Mouse (Mus musculus) midbrain, postnatal 0 days (tissue): ENCODE data around the gene Rsph3a. TPM values are rescaled to one million over a fixed set of nuclear protein-coding genes. Genes with fewer than 3 reads are reported as not detected.
A peak's percentile ranks its signal among the peaks of the same experiment; 100 is the strongest.
"Not testable (repeated sequence)": the region's sequence is repeated elsewhere in the genome, so short reads cannot be mapped to it uniquely, and the experiment has no call there.

Source experiments
- ATAC-seq: fragments of 200-750 bp; cut with Nextera tagmentation; 2 replicates; pipeline ENCODE4 v1.8.0; 2017; ENCODE audit warnings: moderate number of reproducible peaks, mild to moderate bottlenecking, moderate TSS enrichment, moderate library complexity; ENCODE audit not compliant: low FRiP score
- DNase-seq: peaks from one replicate; pipeline ENCODE4 v3.0.0-alpha.2; 2015; ENCODE audit warnings: low spot score
- H3K27ac ChIP-seq: fragments of 300-500 bp; sonication (generic); 2 replicates; pipeline ENCODE4 v1.5.1; 2014; ENCODE audit warnings: low read depth, mild to moderate bottlenecking, low read length, mixed read lengths
- H3K27me3 ChIP-seq: fragments of 300-500 bp; sonication (generic); 2 replicates; pipeline ENCODE4 v1.6.1; 2014; ENCODE audit warnings: low read length, control low read depth, mixed read lengths; ENCODE audit not compliant: insufficient read depth
- H3K36me3 ChIP-seq: fragments of 300-500 bp; sonication (generic); 2 replicates; pipeline ENCODE4 v1.6.1; 2014; ENCODE audit warnings: low read length, control low read depth, mixed read lengths; ENCODE audit not compliant: insufficient read depth
- H3K4me1 ChIP-seq: fragments of 300-500 bp; sonication (generic); 2 replicates; pipeline ENCODE4 v1.6.1; 2014; ENCODE audit warnings: mild to moderate bottlenecking, control low read depth, antibody characterized with exemption, low read length, mixed read lengths; ENCODE audit not compliant: insufficient read depth
- H3K4me2 ChIP-seq: fragments of 300-500 bp; sonication (generic); 2 replicates; pipeline ENCODE4 v1.6.1; 2014; ENCODE audit warnings: low read depth, mild to moderate bottlenecking, low read length, mixed read lengths; ENCODE audit not compliant: poor library complexity, severe bottlenecking
- H3K4me3 ChIP-seq: fragments of 300-500 bp; sonication (generic); 2 replicates; pipeline ENCODE4 v1.5.1; 2014; ENCODE audit warnings: low read depth, mild to moderate bottlenecking, low read length, moderate library complexity
- H3K9ac ChIP-seq: fragments of 300-500 bp; sonication (generic); replicated peaks from 2 replicates; pipeline ENCODE4 v1.6.1; 2014; ENCODE audit warnings: mild to moderate bottlenecking, low read length, moderate library complexity, mixed read lengths; ENCODE audit not compliant: poor library complexity, severe bottlenecking
- H3K9me3 ChIP-seq: fragments of 300-500 bp; sonication (generic); 2 replicates; pipeline ENCODE4 v1.6.1; 2016; ENCODE audit warnings: low read length, control low read depth
- CTCF ChIP-seq: IDR thresholded peaks from 2 replicates; pipeline ENCODE4 v1.5.1; 2016; ENCODE audit warnings: antibody characterized with exemption, mild to moderate bottlenecking
- WGBS: fragments of 180-500 bp; shearing (Covaris S2); extraction: QIAGEN DNeasy Blood & Tissue Kit; methylation state at CpG from one replicate; pipeline ENCODE4 v1.1.7; 2014; 5-methylcytosine and 5-hydroxymethylcytosine counted together
- polyA plus RNA-seq: library from polyadenylated mRNA; unstranded; fragments of >200 nt; fragmentation: Nextera tagmentation; extraction: Ambion mirVana; gene quantifications from 2 replicates; pipeline ENCODE4 v1.2.1, GENCODE M21; 2015
- total RNA-seq: library from RNA; depleted of rRNA; stranded (reverse); fragments of >200 nt; gene quantifications from 2 replicates; pipeline ENCODE4 v1.2.3, GENCODE M21; 2014

Rsph3a gene
- total and polyA plus RNA-seq, 2 experiments from 2014 or later, result 37.5 to 64.2 TPM

- no peak overlapping the region for H3K4me3 ChIP-seq
- no peaks in the 10 kb centered on the region for H3K27me3 ChIP-seq
- ATAC-seq (no peak), DNase-seq (peak; percentile 56)
- no peaks in the 10 kb centered on the region for H3K36me3 ChIP-seq
- H3K27ac ChIP-seq, result no peak overlapping the region
- H3K4me1 ChIP-seq, result 0 out of 2 replicates have a peak, but pooled peaks cover 3% of the 10 kb centered on the region
- TF ChIP-seq CTCF, result peak; percentile 70
- 69% methylated on average over 24 of the region's 24 CpGs for WGBS
- H3K9me3 ChIP-seq, result no peaks in the 10 kb centered on the region
- H3K4me2 ChIP-seq, result no peak overlapping the region
- no peak overlapping the region for H3K9ac ChIP-seq
Observed at GRCm38 (mm10) chr17:7927582-7928535, 17.6 kb upstream of the Rsph3a start.

- no peak for DNase-seq
- 77% methylated on average over 6 of the region's 6 CpGs for WGBS
Observed at GRCm38 (mm10) chr17:7928662-7929061, 16.8 kb upstream of the Rsph3a start.

DNA sequence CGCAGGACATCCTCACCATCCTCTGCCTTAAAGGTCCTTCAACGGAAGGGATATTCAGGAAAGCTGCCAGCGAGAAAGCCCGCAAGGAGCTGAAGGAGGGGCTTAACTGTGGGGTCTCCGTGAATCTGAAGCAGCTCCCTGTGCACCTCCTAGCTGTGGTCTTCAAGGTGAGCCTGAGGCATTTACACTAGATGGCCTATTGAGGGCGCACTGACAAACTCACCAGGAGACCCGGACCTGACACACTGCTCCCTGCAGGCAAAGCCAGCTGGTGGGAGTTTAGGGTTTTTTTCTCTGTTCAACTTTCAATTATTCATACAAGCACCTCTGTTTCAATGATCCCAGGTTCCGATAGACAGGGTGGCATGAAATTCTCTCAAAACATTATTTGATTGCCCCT, 16.1 kb upstream of the Rsph3a start:
- H3K4me2 ChIP-seq, result no peak overlapping the region
- no peak for DNase-seq
- 30% methylated on average over 8 of the region's 8 CpGs for WGBS
- TF ChIP-seq CTCF, result peak; percentile 57
- H3K27me3 ChIP-seq, result no peaks in the 10 kb centered on the region
- H3K9me3 ChIP-seq, result no peaks in the 10 kb centered on the region
- H3K4me1 ChIP-seq, result 0 out of 2 replicates have a peak, but pooled peaks cover 3% of the 10 kb centered on the region
- no peak overlapping the region for H3K27ac ChIP-seq
- no peaks in the 10 kb centered on the region for H3K36me3 ChIP-seq
- no peak overlapping the region for H3K9ac ChIP-seq
- no peak for ATAC-seq
- no peak overlapping the region for H3K4me3 ChIP-seq

More at GRCm38 (mm10) chr17:7928662-7929061, 16.8 kb upstream of the Rsph3a start:
- no peak for TF ChIP-seq CTCF
- H3K4me1 ChIP-seq, result 0 out of 2 replicates have a peak, but pooled peaks cover 3% of the 10 kb centered on the region
- H3K4me2 ChIP-seq, result no peak overlapping the region
- H3K27ac ChIP-seq, result no peak overlapping the region
- no peak overlapping the region for H3K4me3 ChIP-seq
- H3K9ac ChIP-seq, result no peak overlapping the region
- no peaks in the 10 kb centered on the region for H3K9me3 ChIP-seq
- no peaks in the 10 kb centered on the region for H3K27me3 ChIP-seq
- ATAC-seq, result no peak
- H3K36me3 ChIP-seq, result no peaks in the 10 kb centered on the region

GRCm38 (mm10) chr17:7931096-7931990, 14.1 kb upstream of the Rsph3a start:
- no peak overlapping the region for H3K27ac ChIP-seq

GRCm38 (mm10) chr17:7932121-7932520, 13.3 kb upstream of the Rsph3a start:
- H3K36me3 ChIP-seq, H3K4me1 ChIP-seq, H3K4me3 ChIP-seq, H3K9me3 ChIP-seq, ATAC-seq, H3K27ac ChIP-seq, H3K4me2 ChIP-seq, DNase-seq, H3K27me3 ChIP-seq, H3K9ac ChIP-seq: not testable (repeated sequence)
- WGBS, result 85% methylated on average over 6 of the region's 8 CpGs

More at GRCm38 (mm10) chr17:7931096-7931990, 14.1 kb upstream of the Rsph3a start:
- H3K4me3 ChIP-seq, result no peak overlapping the region
- DNase-seq (no peak), ATAC-seq (no peak)
- H3K4me1 ChIP-seq, result 0 out of 2 replicates have a peak, but pooled peaks cover 3% of the 10 kb centered on the region
- H3K9ac ChIP-seq, result no peak overlapping the region
- no peak overlapping the region for H3K4me2 ChIP-seq
- no peaks in the 10 kb centered on the region for H3K36me3 ChIP-seq
- no peaks in the 10 kb centered on the region for H3K27me3 ChIP-seq
- no peak for TF ChIP-seq CTCF
- no peaks in the 10 kb centered on the region for H3K9me3 ChIP-seq
- WGBS, result 74% methylated on average over 13 of the region's 13 CpGs
